Mouse (Mus musculus) mature B cell (primary cell): ENCODE data around the gene Anapc7.
"Not testable (repeated sequence)": the region's sequence is repeated elsewhere in the genome, so short reads cannot be mapped to it uniquely, and the experiment has no call there.

ENCODE experiments used
- in situ Hi-C: fragments of 300-500 bp; cut with MboI; formaldehyde crosslinking; loops from 2 replicates; pipeline ENCODE4 v1.14.3; 2019

The Anapc7 gene

GRCm38 (mm10) chr5:122451324-122451723, 29.8 kb downstream of the Anapc7 start:
- in situ Hi-C loops, result no loop called here

GRCm38 (mm10) chr5:122452194-122452593, 30.7 kb downstream of the Anapc7 start:
- in situ Hi-C loops, result no loop called here

- in situ Hi-C loops, result no loop called here
These were observed 31.7 kb downstream of the Anapc7 start for GRCm38 (mm10) chr5:122453188-122453587.

GRCm38 (mm10) chr5:122454442-122454841, 32.9 kb downstream of the Anapc7 start:
- in situ Hi-C loops, result no loop called here

- in situ Hi-C loops, result no loop called here
These were observed 33.4 kb downstream of the Anapc7 start for GRCm38 (mm10) chr5:122454883-122455282.

GRCm38 (mm10) chr5:122455584-122455983, 34.1 kb downstream of the Anapc7 start:
- in situ Hi-C loops, result no loop called here

- in situ Hi-C loops, result not testable (repeated sequence)
These were observed 35.6 kb downstream of the Anapc7 start for GRCm38 (mm10) chr5:122457054-122457453.

- in situ Hi-C loops, result no loop called here
These were observed 36.6 kb downstream of the Anapc7 start for GRCm38 (mm10) chr5:122458066-122458465.

GRCm38 (mm10) chr5:122459335-122459734, 37.8 kb downstream of the Anapc7 start:
- in situ Hi-C loops, result no loop called here

GRCm38 (mm10) chr5:122460656-122461055, 39.2 kb downstream of the Anapc7 start:
- in situ Hi-C loops, result no loop called here

GRCm38 (mm10) chr5:122461431-122461830, 39.9 kb downstream of the Anapc7 start:
- in situ Hi-C loops, result no loop called here

- in situ Hi-C loops, result no loop called here
These were observed 50.2 kb downstream of the Anapc7 start for GRCm38 (mm10) chr5:122471658-122472057.

GRCm38 (mm10) chr5:122474643-122475363, 53.3 kb downstream of the Anapc7 start:
- in situ Hi-C loops, result no loop called here

GRCm38 (mm10) chr5:122476078-122476477, 54.6 kb downstream of the Anapc7 start:
- in situ Hi-C loops, result no loop called here

GRCm38 (mm10) chr5:122477492-122477891, 56.0 kb downstream of the Anapc7 start:
- in situ Hi-C loops, result no loop called here

- in situ Hi-C loops, result no loop called here
These were observed 57.6 kb downstream of the Anapc7 start for GRCm38 (mm10) chr5:122479131-122479530.

GRCm38 (mm10) chr5:122481844-122482243, 60.4 kb downstream of the Anapc7 start:
- in situ Hi-C loops, result no loop called here

GRCm38 (mm10) chr5:122482733-122483391, 61.4 kb downstream of the Anapc7 start:
- in situ Hi-C loops, result no loop called here

- in situ Hi-C loops, result not testable (repeated sequence)
These were observed 64.8 kb downstream of the Anapc7 start for GRCm38 (mm10) chr5:122486243-122486642.

GRCm38 (mm10) chr5:122487825-122488224, 66.3 kb downstream of the Anapc7 start:
- in situ Hi-C loops, result no loop called here

GRCm38 (mm10) chr5:122490148-122490547, 68.7 kb downstream of the Anapc7 start:
- in situ Hi-C loops, result no loop called here

GRCm38 (mm10) chr5:122491385-122491784, 69.9 kb downstream of the Anapc7 start:
- in situ Hi-C loops, result no loop called here

- in situ Hi-C loops, result no loop called here
These were observed 71.5 kb downstream of the Anapc7 start for GRCm38 (mm10) chr5:122493035-122493434.
